Mouse (Mus musculus) heart, embryonic 13.5 days (tissue): Measurements from ENCODE around the gene Ccser1. TPM values are rescaled to one million over a fixed set of nuclear protein-coding genes. Genes with fewer than 3 reads are reported as not detected.
A peak's percentile ranks its signal among the peaks of the same experiment; 100 is the strongest.

Experiments used
- ATAC-seq: fragments of 200-750 bp; cut with Nextera tagmentation; 2 replicates; pipeline ENCODE4 v1.8.0; 2017; ENCODE audit warnings: moderate TSS enrichment; ENCODE audit not compliant: insufficient number of reproducible peaks, low FRiP score, low TSS enrichment; ENCODE audit errors: extremely low read depth
- H3K27ac ChIP-seq: fragments of 300-500 bp; sonication (generic); replicated peaks from 2 replicates; pipeline ENCODE4 v1.5.1; 2015; ENCODE audit warnings: moderate library complexity, mild to moderate bottlenecking, inconsistent platforms
- H3K27me3 ChIP-seq: fragments of 300-500 bp; sonication (generic); replicated peaks from 2 replicates; pipeline ENCODE4 v1.6.1; 2015; ENCODE audit warnings: mild to moderate bottlenecking, inconsistent platforms
- H3K36me3 ChIP-seq: fragments of 300-500 bp; sonication (generic); 2 replicates; pipeline ENCODE4 v1.6.1; 2015; ENCODE audit warnings: mild to moderate bottlenecking, inconsistent platforms
- H3K4me1 ChIP-seq: fragments of 300-500 bp; sonication (generic); 2 replicates; pipeline ENCODE4 v1.6.1; 2015; ENCODE audit warnings: inconsistent platforms
- H3K4me2 ChIP-seq: fragments of 300-500 bp; sonication (generic); 2 replicates; pipeline ENCODE4 v1.6.1; 2015; ENCODE audit warnings: inconsistent platforms, mild to moderate bottlenecking, moderate library complexity
- H3K4me3 ChIP-seq: fragments of 300-500 bp; sonication (generic); 2 replicates; pipeline ENCODE4 v1.5.1; 2015; ENCODE audit warnings: moderate library complexity, mild to moderate bottlenecking, inconsistent platforms
- H3K9ac ChIP-seq: fragments of 300-500 bp; sonication (generic); 2 replicates; pipeline ENCODE4 v1.6.1; 2015; ENCODE audit warnings: inconsistent platforms, mild to moderate bottlenecking, moderate library complexity
- H3K9me3 ChIP-seq: fragments of 300-500 bp; sonication (generic); 2 replicates; pipeline ENCODE4 v1.6.1; 2016; ENCODE audit warnings: inconsistent platforms
- WGBS: fragments of 180-500 bp; shearing (Covaris S2); methylation state at CpG from one replicate; pipeline ENCODE4 v1.1.7; 2015; ENCODE audit warnings: mixed read lengths; 5-methylcytosine and 5-hydroxymethylcytosine counted together
- polyA plus RNA-seq: library from polyadenylated mRNA; unstranded; fragments of >200 nt; fragmentation: Nextera tagmentation; extraction: Ambion mirVana; gene quantifications from 2 replicates; pipeline ENCODE4 v1.2.1, GENCODE M21; 2015

The Ccser1 gene
- polyA plus RNA-seq, 1 experiment from 2014 or later: 1.2 TPM

DNA sequence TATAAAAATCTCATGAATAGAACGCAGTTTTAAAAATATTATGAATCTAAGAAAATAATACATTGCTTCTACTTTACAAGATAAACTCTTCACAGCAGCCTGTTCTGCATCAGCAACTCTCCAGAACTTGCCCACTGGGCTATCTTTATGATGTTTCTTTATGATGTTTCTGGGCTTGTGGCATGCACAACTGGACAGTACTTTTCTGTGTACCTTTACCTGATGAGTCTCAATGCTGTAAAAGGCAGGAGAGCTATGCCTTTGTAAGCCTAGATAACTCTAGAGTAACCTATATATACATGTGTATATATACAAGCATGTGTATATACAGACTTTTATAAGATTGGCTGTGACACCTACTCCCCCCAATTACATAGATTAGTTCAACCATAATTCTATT is 1084.4 kb downstream of the Ccser1 start:
- Histone ChIP-seq H3K9ac (no peak overlapping the region), H3K4me3 (no peak overlapping the region), H3K36me3 (no peaks in the 10 kb centered on the region), H3K27ac (no peak overlapping the region), H3K9me3 (no peaks in the 10 kb centered on the region), H3K4me2 (no peak overlapping the region), H3K27me3 (no peaks in the 10 kb centered on the region), H3K4me1 (no peaks in the 10 kb centered on the region)
- no peak for ATAC-seq
- WGBS: 58% methylated on average over 1 of the region's 1 CpGs

GRCm38 (mm10) chr6:62281256-62281655 is 1101.1 kb downstream of the Ccser1 start:
- Histone ChIP-seq H3K27me3 (no peaks in the 10 kb centered on the region), H3K36me3 (no peaks in the 10 kb centered on the region), H3K9ac (no peak overlapping the region), H3K4me3 (no peak overlapping the region), H3K9me3 (no peaks in the 10 kb centered on the region), H3K4me1 (no peaks in the 10 kb centered on the region), H3K27ac (no peak overlapping the region), H3K4me2 (no peak overlapping the region)
- no peak for ATAC-seq
- WGBS: 81% methylated on average over 3 of the region's 3 CpGs

DNA sequence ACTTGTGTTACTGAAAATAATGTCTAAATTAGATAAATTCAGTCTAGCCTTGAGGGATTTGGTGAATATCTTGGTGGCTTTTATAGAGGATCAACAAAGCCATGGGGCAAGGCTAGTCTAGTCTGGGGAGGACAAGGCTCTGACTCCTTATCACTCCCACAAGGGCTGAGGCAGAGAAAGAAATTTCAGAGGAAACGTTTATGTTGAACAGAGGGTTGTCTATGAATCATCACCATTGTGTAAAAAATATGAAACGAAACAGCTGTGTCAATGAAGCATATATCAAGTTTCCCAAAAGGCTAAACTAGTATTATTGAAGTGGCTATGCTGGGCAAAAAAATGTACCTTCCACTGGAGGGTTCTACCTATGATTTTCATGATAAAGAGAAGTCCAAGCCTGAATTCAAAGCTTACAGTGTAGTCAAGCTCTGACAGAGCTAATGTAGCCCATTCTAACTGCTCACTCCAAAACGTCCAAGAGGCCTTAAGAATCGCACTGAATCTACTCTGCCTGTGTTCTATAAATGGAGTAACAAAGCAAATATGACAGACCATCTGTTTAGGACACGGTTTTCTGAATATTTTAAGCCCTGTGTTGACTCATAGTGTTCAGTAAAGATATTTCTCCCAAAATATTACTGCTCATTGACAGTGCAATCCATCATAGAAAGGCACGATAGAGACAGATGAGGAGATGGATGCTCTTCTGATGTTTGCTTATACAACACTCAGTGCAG is 1121.6 kb downstream of the Ccser1 start:
- Histone ChIP-seq H3K36me3 (no peaks in the 10 kb centered on the region), H3K4me2 (no peak overlapping the region), H3K27ac (no peak overlapping the region), H3K9me3 (no peaks in the 10 kb centered on the region), H3K27me3 (no peaks in the 10 kb centered on the region), H3K9ac (no peak overlapping the region), H3K4me3 (no peak overlapping the region), H3K4me1 (no peaks in the 10 kb centered on the region)
- no peak for ATAC-seq
- 53% methylated on average over 6 of the region's 6 CpGs for WGBS

DNA sequence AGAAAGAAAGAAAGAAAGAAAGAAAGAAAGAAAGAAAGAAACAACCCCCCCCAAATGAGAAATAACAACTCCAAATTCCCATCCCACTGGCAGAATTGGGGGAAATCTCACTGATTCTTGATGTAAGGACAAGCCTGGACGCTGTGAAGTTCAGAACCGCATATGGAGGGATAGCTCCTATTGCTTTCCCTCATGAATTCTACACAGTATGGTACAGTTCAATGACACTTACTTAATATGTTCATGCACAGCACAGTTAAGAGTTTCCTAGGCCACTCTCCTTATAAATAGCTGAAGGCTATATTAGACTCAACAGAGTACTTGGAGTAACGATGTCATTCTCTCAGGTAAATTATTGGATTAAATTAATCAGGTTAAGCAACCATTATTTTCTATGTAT is 1138.5 kb downstream of the Ccser1 start:
- Histone ChIP-seq H3K27ac (no peak overlapping the region), H3K9ac (no peak overlapping the region), H3K4me3 (no peak overlapping the region), H3K4me1 (no peaks in the 10 kb centered on the region), H3K4me2 (no peak overlapping the region), H3K27me3 (no peaks in the 10 kb centered on the region), H3K36me3 (no peaks in the 10 kb centered on the region), H3K9me3 (no peaks in the 10 kb centered on the region)
- ATAC-seq: no peak
- WGBS: 70% methylated on average over 3 of the region's 3 CpGs

DNA sequence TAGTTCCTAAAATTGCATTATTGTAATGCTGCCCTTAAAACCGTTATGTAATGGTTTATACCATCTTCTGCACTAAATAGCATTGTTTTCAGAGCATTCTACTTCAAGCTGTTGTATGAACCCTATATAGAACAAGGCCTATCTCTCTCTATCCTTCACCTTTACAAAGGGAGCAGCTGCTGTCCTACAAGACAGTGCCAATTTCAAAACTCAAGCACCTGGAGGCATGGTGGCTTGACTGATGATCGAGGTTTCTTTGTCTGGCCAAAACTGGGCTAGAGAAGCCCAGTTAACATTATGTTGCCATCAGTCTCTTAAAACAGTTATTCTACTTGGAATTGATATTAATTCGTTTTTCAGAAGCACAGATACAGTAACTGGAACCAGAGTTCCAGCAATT is 1160.2 kb downstream of the Ccser1 start:
- no peak overlapping the region for H3K27ac ChIP-seq
- H3K4me2 ChIP-seq: no peak overlapping the region
- no peak overlapping the region for H3K9ac ChIP-seq
- ATAC-seq: no peak
- no peaks in the 10 kb centered on the region for H3K36me3 ChIP-seq
- no peaks in the 10 kb centered on the region for H3K9me3 ChIP-seq
- no peak overlapping the region for H3K4me3 ChIP-seq
- no peaks in the 10 kb centered on the region for H3K27me3 ChIP-seq
- WGBS: 57% methylated on average over 3 of the region's 3 CpGs
- no peaks in the 10 kb centered on the region for H3K4me1 ChIP-seq

DNA sequence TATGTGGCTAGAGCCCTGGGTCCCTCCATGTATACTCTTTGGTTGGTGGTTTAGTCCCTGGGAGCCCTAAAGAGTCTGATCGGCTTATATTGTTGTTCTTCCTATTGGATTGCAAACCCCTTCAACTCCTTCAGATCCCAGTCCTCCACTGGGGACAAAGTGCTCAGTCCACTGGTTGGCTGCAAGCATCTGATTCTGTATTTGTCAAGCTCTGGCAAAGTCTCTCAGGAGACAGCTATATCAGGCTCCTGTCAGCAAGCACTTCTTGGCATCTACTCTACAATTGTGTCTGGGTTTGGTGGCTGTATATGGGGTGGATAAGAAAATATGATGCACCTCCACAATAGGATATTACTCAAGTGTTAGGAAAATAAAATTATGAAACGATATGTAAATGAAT is 1187.7 kb downstream of the Ccser1 start:
- H3K36me3 ChIP-seq: no peaks in the 10 kb centered on the region
- no peak for ATAC-seq

More for the DNA sequence above, 1187.7 kb downstream of the Ccser1 start:
- peaks cover 9% of the 10 kb centered on the region; the same call in 1 of the 2 replicates for H3K4me1 ChIP-seq
- H3K9me3 ChIP-seq: peaks cover 4% of the 10 kb centered on the region; the same call in 1 of the 2 replicates
- 57% methylated on average over 2 of the region's 2 CpGs for WGBS
- H3K9ac ChIP-seq: no peak overlapping the region
- H3K27ac ChIP-seq: peak overlapping the region; percentile 84
- H3K4me3 ChIP-seq: no peak overlapping the region
- no peaks in the 10 kb centered on the region for H3K27me3 ChIP-seq
- H3K4me2 ChIP-seq: no peak overlapping the region
